Mouse (Mus musculus) lung, postnatal 10 days (tissue): ENCODE measurements around the gene Ccng2.

Source experiments
- DNase-seq: peaks from one replicate; pipeline ENCODE4 v3.0.0; 2021

Gene Ccng2

DNA sequence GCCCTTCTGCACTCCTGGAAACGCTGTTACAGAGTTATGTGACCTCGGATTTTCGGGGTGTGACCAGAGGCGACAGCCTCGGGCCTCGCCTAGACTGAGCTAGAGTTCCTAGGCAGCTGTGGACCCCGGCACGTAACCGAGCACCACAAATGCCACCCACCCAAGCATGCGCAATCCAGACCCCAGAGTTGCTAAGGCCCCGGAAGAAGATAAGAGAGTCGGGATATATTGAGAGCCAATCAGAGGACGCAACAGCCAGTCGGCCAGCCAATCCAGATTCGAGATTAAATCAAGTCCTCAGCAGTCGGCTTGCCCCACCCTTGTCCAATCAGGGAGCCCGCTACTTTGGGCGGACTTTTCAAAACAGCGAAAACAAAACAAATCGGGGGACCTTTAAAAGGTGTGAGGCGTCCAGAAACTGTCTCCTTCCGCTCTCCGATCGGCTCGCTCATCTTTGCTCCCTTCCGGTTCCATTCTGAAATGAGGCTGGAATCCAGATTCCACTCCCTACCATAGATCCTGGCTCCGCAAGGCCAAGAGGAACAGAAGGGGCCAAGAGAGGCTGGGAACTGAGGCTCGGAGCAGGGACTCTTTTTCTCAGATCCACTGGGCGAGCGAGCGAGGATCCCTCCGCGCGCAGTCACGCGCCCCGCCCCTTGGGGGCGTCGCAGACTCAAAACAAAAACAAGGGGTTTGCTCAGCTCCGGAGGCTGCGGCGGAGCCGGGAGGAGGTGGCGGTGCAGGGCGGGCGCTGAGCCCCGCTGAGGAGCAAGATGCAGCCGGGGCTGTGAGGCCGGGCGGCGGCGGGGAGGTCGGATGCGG, at the start of gene Ccng2:
TSS of gene Ccng2 (plus strand) at position 375 of the 822 bp plus-strand sequence.
- peak; percentile 99 for DNase-seq

DNA sequence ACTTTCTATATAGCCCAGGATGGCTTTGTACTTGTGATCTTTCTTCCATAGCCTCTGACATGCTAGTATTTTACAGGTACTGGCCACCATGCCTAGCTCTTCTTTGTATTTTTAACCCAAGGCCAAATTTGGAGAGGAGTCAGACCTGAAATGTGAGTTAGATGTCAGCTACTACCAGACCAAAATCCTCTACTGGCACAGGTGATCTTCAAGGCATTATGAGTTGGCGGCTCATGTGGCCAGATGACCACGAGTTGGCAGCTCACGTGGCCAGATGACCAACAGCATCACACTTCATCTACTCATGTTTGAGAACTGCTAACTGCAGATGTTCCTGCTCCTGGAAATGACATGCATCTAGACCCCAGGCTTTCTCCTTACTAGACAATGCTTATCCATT, 48.7 kb upstream of the Ccng2 start:
- DNase-seq, result no peak

DNA sequence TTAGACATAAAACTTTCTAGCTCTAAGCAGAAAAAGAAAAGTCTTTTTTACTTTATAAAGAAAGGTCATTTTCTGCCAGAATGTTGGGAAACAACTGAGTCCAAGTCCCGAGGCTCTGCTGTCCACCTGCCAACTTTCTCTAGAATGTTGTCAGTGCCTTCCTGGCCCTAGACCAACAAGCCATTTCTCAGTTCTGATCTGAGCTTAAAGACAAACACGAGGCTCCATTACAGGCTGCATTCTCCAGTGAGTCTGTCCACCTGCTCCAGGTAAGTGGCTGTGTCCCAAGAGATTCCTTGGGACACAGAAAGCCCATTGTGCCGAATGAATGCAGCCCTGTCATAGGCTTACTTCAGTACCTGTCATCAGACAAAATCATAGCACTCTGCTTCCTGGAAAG, 45.4 kb upstream of the Ccng2 start:
- peak; percentile 78 for DNase-seq

DNA sequence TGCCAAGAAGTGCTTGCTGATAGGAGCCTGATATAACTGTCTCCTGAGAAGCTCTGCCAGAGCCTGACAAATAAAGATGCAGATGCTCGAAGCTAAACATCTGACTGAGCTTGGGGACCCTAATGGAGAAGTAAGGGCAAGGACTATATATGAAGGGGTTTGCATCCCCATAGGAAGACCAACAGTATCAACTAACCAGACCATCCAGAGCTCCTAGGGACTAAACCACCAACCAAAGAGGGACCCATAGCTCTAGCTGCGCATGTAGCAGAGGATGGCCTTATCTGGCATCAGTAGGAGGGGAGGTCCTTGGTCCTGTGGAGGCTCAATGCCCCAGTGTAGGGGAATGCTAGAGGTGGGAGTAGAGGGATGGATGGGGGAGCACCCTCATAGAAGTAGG, 42.5 kb upstream of the Ccng2 start:
- no peak for DNase-seq

DNA sequence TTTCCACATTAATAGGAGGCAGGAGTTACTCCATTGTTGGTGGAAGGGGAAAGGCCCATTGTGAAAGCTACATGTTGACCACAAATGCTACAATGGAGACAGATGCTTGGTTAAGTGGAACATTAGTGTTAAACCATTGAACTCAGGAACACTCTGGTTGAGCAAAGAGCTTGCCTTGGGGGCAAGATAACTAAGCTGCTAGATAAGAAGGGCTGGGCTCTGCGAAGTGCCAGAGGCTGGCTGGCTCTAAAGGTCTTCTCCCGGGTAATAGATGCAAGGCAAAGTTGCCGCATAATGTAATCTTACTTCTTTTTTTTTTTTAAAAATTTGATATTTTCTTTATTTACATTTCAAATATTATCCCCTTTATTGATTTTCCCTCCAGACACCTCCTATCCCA, 39.9 kb upstream of the Ccng2 start:
- no peak for DNase-seq

DNA sequence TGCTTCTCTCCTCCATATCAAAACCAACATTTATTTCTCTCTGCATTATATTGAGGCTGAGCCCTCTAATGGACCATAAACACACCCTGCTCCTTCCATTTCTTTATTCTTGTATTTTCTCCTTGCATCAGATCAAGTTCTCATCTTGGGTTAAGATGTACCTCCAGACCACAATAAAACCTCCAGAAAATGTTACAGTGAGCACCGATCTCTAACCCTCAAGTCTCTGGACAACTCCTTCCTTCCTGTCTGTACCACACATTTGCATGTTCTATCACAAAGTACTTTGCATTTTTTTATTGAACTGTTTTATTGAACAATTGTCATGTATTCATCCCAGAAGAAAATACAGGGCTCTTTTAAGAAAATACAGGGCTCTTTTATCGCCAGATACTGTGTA, 37.5 kb upstream of the Ccng2 start:
- DNase-seq, result no peak

DNA sequence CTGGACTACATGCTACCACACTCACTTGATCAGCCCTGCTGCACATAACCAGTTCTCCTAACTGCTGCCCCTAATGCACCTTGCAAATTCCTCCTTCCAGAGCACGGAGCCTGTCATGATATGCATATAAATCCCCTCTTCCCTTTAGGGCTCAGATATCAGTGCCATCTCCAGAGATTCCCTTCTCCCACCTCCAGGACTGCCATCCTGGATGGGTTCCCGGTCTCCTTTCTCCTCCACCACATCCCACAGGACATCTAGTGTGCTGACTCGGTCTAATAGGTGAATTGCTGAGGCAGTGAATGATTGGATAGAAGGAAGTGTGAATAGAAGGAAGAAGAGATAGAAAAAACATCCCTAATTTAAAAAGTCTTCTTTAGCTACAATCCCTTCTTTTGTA, 35.3 kb upstream of the Ccng2 start:
- DNase-seq, result no peak

DNA sequence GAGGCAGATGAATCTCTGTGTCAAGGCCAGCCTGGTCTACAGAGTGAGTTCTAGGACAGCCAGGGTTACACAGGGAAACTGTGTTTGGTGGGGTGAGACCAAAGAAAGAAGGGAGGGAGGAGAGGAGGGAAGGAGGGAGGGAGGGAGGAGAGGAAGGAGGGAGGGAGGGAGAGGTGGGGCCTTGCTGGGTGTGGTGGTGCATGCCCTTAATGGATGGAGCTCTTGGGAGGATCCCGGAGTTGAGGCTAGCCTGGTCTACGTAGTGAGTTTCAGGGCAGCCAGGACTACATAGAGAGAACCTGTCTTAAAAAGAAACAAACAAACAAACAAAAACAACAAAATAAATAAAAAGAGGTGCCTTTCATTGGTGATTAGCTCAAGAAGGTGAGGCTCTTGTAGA, 34.2 kb upstream of the Ccng2 start:
- DNase-seq, result no peak

DNA sequence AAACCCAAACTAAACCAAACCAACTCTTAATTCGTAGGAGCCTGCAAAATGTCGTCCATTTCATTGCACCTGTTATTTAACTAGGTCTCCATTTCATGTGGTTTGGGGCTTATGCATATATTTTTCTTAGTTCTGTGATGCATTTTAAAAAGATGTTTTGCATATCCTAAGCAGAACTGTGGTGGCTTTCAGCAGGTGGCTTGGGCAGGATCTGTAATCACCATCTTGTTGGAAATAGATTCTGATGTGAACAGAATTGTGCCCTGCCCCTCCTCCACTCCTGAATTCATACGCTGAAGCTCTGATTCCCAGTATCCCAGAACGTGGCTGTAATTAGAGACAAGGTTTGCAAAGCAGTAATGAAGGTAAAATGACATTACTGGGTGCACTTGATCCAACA, 32.9 kb upstream of the Ccng2 start:
- DNase-seq, result no peak

DNA sequence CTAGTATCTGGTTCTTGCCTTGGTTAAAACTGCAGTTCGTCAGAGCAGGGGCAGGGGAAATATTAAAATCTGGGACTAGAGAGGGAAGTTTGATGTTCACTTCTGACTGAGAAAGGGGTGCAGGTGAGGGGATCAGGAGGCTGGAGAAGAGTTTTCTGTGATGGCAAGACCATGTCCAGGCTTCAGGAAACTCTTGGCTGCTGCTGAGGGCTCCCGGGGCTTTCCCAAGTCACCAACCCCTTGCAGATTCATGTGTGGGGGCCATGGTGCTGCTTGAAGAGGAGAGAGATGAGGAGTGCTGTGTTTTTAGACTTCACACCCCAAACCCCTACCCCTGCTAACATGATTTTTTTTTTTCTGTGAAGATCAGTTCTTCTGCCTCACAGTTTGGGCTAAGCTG, 32.5 kb upstream of the Ccng2 start:
- DNase-seq, result no peak

DNA sequence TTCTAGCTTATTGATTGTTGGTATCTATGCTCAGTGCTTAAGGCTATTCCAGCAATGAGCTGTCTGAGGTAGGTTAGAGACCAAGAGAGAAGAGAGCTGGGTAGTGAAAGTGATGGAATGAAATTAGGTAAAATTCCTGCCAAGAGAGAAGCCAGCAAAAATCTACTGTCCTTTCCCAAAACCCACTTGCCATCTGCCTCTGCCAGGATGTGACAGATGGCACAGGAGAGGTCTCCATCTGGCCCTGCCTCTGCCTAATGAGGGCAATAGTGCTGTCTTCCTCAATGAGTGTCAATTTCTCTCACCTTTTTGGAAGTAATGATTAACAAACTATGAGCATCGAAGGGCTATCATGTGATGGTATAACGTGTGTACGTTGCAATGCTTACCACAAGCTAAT, 31.2 kb upstream of the Ccng2 start:
- DNase-seq, result no peak

DNA sequence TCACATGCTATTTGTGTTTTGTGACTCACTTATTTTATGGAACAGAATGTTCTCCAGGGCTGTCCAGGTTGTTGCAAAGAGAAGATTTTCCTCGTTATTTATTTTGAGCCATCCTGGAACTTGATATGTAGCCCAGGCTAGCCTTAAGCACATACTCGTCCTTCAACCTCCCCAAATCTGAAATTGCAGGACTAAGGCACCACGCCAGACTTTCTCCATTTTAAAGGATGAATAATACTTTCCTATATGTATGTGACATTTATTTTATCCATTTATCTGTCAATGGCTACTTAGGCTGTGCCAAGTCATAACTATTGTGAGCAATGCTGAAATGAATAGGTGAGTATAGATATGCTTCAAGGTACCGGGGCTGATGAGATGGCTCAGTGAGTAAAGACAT, 30.5 kb upstream of the Ccng2 start:
- DNase-seq, result no peak

DNA sequence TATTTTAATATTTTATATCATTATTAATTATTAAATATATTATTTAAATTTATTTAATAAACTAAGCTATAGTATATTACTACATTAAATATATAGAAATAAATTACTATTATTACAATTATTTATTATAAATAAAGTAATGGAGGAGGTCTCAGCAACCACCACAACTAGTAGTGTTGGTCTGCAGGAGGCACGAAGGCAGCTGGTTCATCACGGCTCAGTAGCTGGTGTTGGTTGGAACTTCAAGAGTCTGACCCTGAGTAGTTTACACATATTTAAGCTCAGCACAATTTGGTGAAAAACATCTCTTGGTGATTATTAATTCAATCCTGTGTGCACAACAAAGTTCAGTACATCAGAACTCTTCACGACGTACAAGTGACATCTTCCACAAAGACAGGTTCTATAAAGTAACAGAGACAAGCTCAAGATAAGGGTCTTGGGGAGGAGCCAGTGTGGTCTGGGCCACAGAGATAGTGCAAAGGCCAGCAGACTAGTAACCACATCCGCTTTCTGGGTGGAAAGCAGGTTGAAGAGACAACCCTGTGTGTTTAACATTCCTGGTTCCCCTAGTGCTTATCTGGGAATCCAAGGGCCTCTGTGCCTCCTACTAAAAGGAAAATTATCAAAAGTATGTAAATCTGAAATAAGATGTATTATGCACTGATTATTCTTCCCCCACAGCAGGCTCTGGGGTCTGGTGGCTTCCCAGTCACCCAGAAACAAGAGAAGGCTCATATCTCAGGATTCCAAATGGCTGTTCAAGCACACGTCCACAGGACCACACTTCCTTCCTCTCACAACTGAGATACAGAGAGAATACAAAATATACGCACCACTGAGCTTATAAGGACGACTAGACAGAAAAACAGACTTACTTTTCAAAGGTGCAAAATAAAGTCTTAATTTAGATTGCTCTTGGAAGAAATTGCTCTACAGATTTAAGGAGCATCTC, 27.2 kb upstream of the Ccng2 start:
- no peak for DNase-seq

DNA sequence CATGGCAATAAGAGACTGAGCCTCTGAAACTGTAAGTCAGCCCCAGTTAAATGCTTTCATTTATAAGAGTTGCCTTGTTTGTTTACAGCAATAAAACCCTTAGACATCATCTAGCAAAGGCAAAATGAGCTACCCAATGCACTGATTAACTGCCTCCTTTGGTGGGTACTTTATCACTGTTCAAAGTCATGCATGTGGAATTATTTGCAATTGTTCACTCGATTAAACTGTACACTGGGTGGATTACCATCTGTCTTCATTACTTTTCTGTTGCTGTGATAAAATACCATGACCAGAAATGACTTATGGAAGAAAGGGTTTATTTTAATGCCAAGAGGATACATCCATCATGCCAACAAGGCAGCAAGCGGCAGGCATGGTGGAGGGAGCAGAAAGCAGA, 21.8 kb upstream of the Ccng2 start:
- DNase-seq, result no peak

DNA sequence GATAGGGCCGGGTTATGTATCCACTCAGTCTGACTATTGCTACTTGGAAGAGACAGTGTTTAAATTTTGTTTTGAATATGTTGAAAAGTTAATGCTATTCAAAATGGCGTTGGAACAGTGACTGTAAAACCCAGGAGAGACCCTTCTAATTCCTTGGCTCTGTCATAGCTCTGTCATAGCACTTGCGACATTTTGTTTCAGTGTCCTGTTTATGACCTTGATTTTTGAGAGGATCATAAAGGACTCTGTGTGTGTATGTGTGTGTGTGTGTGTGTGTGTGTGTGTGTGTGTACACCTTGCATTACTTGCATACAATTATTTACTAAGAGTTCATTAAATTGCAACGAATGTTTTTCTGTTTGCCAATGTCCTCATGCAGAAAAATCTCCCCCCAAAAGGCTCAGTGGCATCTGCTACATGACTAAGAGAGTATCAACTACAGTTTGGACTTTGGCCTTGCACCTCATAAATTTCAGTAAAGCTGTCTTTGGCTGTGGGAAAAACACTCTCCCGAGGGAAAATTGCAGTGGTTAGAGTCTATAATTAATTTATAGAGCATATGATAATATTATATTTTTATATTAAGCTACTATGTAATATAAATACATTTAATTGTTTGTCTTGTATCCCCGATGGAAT, 17.0 kb upstream of the Ccng2 start:
- peak; percentile 11 for DNase-seq

DNA sequence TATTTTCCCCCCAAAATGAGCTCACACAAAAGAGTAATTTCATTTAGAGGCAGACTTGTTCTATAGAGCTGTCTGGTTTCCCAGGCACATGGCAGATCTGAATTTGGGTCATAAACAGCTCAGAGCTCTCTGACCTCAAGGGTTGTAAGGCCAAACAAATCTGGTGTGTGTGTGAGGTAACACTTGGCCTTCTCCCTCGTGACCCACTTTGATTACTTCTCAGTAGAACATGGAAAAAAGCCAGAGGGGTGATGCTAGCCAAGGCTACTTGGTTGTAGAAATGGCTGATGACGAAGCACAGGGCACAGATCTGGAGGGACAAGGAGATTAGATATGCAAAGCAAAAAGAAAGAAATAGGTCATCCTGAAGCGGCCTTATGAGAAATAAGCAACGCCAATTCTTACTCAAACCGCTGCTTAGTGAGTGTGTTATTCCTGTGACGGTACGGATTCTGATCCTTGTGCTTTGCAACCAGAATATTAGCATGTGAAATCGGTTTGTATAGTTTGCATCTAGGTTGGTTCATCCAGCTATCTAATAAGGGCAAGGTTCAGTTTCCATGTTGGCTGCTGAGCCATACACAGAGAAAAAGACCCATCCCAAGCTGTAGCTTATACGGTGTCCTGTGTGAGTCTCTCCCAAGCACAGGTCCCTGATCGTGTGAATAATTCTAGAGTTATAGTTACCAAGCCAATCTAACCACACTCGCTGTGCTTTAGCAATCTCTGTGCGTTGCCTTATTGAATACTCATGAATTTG, 15.9 kb upstream of the Ccng2 start:
- DNase-seq, result peak; percentile 77

DNA sequence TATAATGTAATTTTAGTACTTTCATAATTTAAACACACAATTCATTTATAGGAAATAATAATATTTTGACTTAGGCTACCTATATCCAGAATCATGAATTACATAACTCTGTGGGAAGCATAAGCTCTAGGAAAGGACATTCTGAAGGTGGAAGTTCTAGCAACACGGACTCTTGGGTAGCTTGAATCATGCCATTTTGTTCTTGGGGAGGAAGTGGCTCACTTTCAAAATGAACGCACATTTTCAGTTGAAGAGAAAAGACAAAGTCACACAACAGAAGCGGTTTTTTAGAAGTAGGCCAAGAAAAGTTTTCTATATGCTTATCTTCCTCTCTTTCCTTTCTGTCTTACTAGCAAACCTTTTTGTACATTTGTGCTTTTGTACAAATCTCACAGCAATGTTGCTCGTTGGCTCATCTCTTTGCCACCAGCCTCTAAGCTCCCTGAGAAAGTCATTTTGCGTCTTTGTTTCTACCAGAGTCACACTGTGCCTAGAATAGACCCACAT, 11.2 kb upstream of the Ccng2 start:
- no peak for DNase-seq

DNA sequence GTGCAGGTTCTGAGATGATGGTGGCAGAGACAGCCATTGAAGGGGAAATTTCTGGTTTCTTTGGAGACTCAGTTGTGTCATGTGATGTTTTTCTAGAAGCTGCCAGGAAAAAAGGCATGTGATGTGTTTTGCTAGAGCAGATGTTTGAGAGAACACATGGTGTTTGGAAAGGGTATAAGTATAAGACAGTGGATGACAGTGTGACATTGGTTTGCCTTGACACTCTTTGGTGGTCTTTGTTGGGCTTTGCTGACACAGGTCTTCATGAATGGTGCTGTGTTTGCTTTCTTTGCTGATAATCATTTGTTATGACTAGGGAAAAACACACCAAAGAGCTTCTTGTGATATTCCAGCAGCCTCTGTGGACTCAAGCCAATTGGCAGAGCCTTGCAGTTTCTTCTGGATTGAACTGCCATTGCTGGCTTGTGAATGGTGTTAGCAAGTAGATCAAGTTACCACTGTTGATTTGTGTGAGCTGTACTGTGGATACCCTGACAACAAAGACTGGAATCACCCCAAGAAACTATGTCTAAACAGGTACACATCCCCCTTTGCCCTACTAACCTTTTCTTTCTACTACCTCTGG, 10.1 kb upstream of the Ccng2 start:
- peak; percentile 32 for DNase-seq

DNA sequence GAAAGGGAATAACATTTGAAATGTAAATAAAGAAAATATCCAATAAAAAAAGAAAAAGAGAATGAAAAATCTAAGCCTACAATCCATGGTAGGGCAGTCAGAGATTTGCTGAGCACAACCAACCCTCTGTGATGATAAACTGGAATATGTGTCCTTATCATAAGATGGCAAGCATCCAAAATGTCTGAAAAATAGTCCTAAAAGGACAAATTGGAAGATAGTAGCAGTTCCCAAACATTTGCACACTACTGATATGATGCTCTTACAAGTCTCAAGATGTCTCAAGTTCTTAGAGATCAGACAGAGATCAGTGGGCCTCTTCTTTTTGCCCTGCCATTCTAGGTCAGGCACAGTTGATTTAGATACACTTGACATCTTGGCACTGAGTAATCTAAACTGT, 7.7 kb upstream of the Ccng2 start:
- DNase-seq, result no peak

DNA sequence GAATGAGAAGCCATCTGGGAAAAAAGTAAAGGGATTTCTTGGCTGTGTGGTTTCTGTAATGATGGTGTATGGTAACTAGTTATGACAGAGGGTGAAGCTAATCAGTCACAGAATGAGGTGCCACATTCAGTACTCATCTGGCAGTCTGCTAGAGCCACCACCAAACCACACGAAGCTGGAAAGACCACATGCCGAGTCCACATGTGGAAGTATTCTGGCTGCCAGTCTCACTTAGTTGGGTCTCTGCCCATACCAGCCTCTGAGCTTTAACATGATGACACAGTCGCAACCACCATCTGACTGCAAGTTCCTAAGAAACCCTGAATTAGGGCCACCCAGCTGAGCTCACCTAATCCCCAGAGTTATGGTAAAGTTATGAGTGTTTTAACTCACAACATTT, 6.1 kb upstream of the Ccng2 start:
- DNase-seq, result no peak

DNA sequence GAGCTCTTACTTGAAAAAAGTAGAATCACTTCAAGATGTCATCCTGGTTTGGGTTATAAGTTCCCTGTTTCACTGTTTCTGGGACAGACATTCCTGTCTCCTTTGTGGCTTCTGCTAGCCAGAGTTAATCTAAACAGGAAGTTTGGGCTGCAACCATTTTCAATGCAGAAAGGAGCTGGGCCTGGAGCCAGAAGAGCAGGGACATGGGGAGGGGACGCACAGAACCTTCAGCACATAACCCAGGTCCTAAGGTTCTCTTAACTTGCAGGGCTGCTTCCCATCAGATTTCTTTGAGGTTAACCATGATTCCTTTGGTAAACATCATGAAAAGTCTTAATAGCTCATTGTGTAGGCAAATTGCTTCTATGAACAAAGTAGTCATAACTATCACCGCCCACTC, 4.3 kb upstream of the Ccng2 start:
- peak; percentile 82 for DNase-seq

DNA sequence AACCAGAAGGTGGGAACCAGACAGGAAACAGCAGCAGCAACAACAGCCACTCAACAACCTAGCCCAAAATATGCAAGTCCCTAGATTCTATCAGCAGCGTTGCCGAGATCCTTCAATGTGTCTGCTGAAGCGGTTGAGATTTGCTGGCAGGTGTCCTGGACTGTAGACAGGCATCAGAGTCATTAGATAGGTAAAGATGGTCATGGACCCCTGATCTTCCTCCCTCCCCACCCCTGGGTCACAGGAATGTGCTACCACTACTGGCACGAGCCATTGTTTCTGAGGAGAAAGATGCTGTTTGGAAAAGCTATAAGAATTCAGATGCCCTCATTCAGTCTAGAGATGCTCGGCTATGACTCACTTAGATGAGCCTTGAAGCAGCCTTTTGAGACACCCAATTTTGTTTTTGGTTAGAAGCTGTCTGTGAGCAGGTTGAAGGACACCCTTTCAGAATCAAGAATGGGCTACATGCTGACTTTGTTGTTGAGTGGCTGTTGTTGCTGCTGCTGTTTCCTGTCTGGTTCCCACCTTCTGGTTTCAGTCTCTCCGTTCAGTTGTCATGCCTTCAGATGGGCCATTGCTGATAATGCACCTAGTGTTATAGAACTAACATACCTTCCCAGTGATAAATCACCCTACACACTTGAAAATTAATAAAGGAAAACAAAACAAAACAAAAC, 3.5 kb upstream of the Ccng2 start:
- DNase-seq, result no peak
